Mouse (Mus musculus) stomach, postnatal 0 days (tissue): ENCODE measurements at regions not wholly inside any gene's neighbourhood (a gene's known extent, or its start where the extent isn't known, plus 50 kb on each side); places are given as distances from the start of the nearest gene placed in this dataset.
A peak's percentile ranks its signal among the peaks of the same experiment; 100 is the strongest.

ENCODE experiments used
- CTCF ChIP-seq: IDR thresholded peaks from 2 replicates; pipeline ENCODE4 v1.5.1; 2016; ENCODE audit warnings: antibody characterized with exemption, low read depth, mild to moderate bottlenecking, moderate library complexity
- EP300 ChIP-seq: optimal IDR thresholded peaks from 2 replicates; pipeline ENCODE3; 2016; ENCODE audit warnings: antibody characterized with exemption

DNA sequence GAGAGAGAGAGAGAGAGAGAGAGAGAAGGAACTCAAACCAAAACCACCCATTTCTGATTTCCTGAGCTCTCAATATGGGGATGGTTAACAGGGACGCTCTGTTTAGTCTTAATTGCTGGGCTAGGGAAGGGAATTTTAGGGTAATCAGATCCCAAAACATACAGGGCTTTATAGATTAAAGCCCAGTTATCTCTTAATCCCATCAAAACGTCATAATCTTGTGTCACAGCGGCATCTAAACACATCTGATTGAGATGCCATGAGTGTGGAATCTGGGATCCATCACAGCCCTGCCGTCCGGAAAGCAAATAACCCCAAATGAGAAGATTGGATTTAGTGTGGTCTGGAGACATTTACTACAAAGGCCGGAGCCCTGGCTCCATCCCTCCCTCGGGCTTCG, 527.1 kb upstream of the Tbx3 start:
- TF ChIP-seq CTCF (0 out of 2 replicates have a peak, but pooled peaks have one; percentile 3), EP300 (no peak)
